Comparison of ENCODE assay signal across 8 mouse cellular contexts in genomic region chr5:106695141-106695540, GRCm38 (mm10). TPM values are rescaled to one million over a fixed set of nuclear protein-coding genes. Genes with fewer than 3 reads are reported as not detected.
DNase-seq lines count a peak whose midpoint lies in the region; ATAC-seq and TF ChIP-seq lines count a peak whose summit lies in the region.

No protein-coding gene starts in this region.

- peak overlapping the region; percentile 84 for H3K4me2 ChIP-seq in lung, embryonic 14.5 days
- H3K4me2 ChIP-seq in embryonic facial prominence, embryonic 13.5 days, result peak overlapping the region; percentile 74
- peak overlapping the region; percentile 83 for H3K4me2 ChIP-seq in intestine, embryonic 16.5 days (ENCODE audit: low read depth, low read length)
- peak overlapping the region; percentile 81 for H3K4me2 ChIP-seq in neural tube, embryonic 13.5 days

- peaks cover 17% of the 10 kb centered on the region for H3K36me3 ChIP-seq in lung, embryonic 14.5 days (ENCODE audit: insufficient read depth)
- peaks cover 17% of the 10 kb centered on the region; the same call in 1 of the 2 replicates for H3K36me3 ChIP-seq in embryonic facial prominence, embryonic 13.5 days
- 0 out of 2 replicates have a peak, but pooled peaks cover 3% of the 10 kb centered on the region for H3K36me3 ChIP-seq in intestine, embryonic 16.5 days (ENCODE audit: control insufficient read depth, insufficient read depth, low read length)
- H3K36me3 ChIP-seq in neural tube, embryonic 13.5 days, result 0 out of 2 replicates have a peak, but pooled peaks cover 3% of the 10 kb centered on the region

- H3K27me3 ChIP-seq in lung, embryonic 14.5 days (ENCODE audit: insufficient read depth, low read length), result no peaks in the 10 kb centered on the region
- no peaks in the 10 kb centered on the region for H3K27me3 ChIP-seq in embryonic facial prominence, embryonic 13.5 days
- H3K27me3 ChIP-seq in intestine, embryonic 16.5 days (replicated peaks; ENCODE audit: control insufficient read depth, insufficient read depth, low read length), result no peaks in the 10 kb centered on the region
- H3K27me3 ChIP-seq in neural tube, embryonic 13.5 days, result no peaks in the 10 kb centered on the region

- 29% methylated on average over 9 of the region's 9 CpGs for whole genome bisulfite sequencing in lung, embryonic 14.5 days
- 38% methylated on average over 9 of the region's 9 CpGs for WGBS in embryonic facial prominence, embryonic 13.5 days
- WGBS in intestine, embryonic 16.5 days, result 31% methylated on average over 9 of the region's 9 CpGs
- 40% methylated on average over 9 of the region's 9 CpGs for WGBS in neural tube, embryonic 13.5 days

- peaks cover 9% of the 10 kb centered on the region for H3K4me1 ChIP-seq in lung, embryonic 14.5 days (ENCODE audit: insufficient read depth)
- H3K4me1 ChIP-seq in embryonic facial prominence, embryonic 13.5 days, result peaks cover 20% of the 10 kb centered on the region; the same call in 1 of the 2 replicates
- H3K4me1 ChIP-seq in intestine, embryonic 16.5 days (ENCODE audit: control insufficient read depth, insufficient read depth, low read length), result peaks cover 7% of the 10 kb centered on the region
- H3K4me1 ChIP-seq in neural tube, embryonic 13.5 days (replicated peaks), result peaks cover 38% of the 10 kb centered on the region

- no peak for ATAC-seq in lung, embryonic 14.5 days (ENCODE audit: insufficient read depth)
- ATAC-seq in embryonic facial prominence, embryonic 13.5 days (ENCODE audit: insufficient number of reproducible peaks, insufficient read depth, low FRiP score, low TSS enrichment, low read depth), result no peak
- no peak for ATAC-seq in intestine, embryonic 16.5 days
- ATAC-seq in neural tube, embryonic 13.5 days (ENCODE audit: low read depth), result no peak

- H3K9me3 ChIP-seq in lung, embryonic 14.5 days (ENCODE audit: low read depth, low read length), result no peaks in the 10 kb centered on the region
- H3K9me3 ChIP-seq in embryonic facial prominence, embryonic 13.5 days, result no peaks in the 10 kb centered on the region
- H3K9me3 ChIP-seq in intestine, embryonic 16.5 days (ENCODE audit: control insufficient read depth, low read length), result no peaks in the 10 kb centered on the region
- no peaks in the 10 kb centered on the region for H3K9me3 ChIP-seq in neural tube, embryonic 13.5 days

- H3K9ac ChIP-seq in lung, embryonic 14.5 days, result peak overlapping the region; percentile 98
- peak overlapping the region; percentile 97 for H3K9ac ChIP-seq in embryonic facial prominence, embryonic 13.5 days
- H3K9ac ChIP-seq in intestine, embryonic 16.5 days (ENCODE audit: low read depth, low read length), result peak overlapping the region; percentile 99
- peak overlapping the region; percentile 97 for H3K9ac ChIP-seq in neural tube, embryonic 13.5 days

- H3K4me3 ChIP-seq in lung, embryonic 14.5 days (ENCODE audit: low read depth, low read length), result peak overlapping the region; percentile 89
- peak overlapping the region; percentile 84 for H3K4me3 ChIP-seq in embryonic facial prominence, embryonic 13.5 days
- H3K4me3 ChIP-seq in intestine, embryonic 16.5 days (ENCODE audit: low read length), result peak overlapping the region; percentile 88
- peak overlapping the region; percentile 80 for H3K4me3 ChIP-seq in neural tube, embryonic 13.5 days

- H3K27ac ChIP-seq in lung, embryonic 14.5 days (ENCODE audit: low read depth), result peak overlapping the region; percentile 100
- peak overlapping the region; percentile 100 for H3K27ac ChIP-seq in embryonic facial prominence, embryonic 13.5 days
- no peak overlapping the region for H3K27ac ChIP-seq in intestine, embryonic 16.5 days (ENCODE audit: low read length)
- H3K27ac ChIP-seq in neural tube, embryonic 13.5 days (replicated peaks), result peak overlapping the region; percentile 100; the same call in 1 of the 2 replicates

- TF ChIP-seq CTCF in lung, embryonic 14.5 days (IDR thresholded peaks at IDR 0.05; ENCODE audit: low read depth), result no peak

- peak; percentile 27 for DNase-seq in lung, embryonic 14.5 days
- DNase-seq in lung, postnatal 4 days, result no peak
- DNase-seq in frontal cortex, adult 2 months (ENCODE audit: extremely low spot score in 1 of 2, low spot score in 1 of 2), result no peak
- DNase-seq in c-Kit-positive CD71-positive TER-119-positive erythroid progenitor cells, embryonic 14.5 days (ENCODE audit: low spot score), result no peak
- no peak for DNase-seq in layer of hippocampus, adult 9-11 months

RNA-seq across cellular contexts. Expression of gene Zfp644, which starts 1.9 kb away (rescaled TPM):
- 89.9 and 93.2 TPM in 2 replicates for polyA plus RNA-seq in lung, embryonic 14.5 days (2014; fragmentation: Nextera tagmentation; extraction: Ambion mirVana)
- polyA plus RNA-seq in embryonic facial prominence, embryonic 13.5 days (2015; fragmentation: Nextera tagmentation; extraction: Ambion mirVana), result 86.3 and 96.1 TPM in 2 replicates
- 35.8 and 36.3 TPM in 2 replicates for polyA plus RNA-seq in intestine, embryonic 16.5 days (2015; fragmentation: Nextera tagmentation; extraction: Ambion mirVana)
- polyA plus RNA-seq in neural tube, embryonic 13.5 days (2015; fragmentation: Nextera tagmentation; extraction: Ambion mirVana), result 67.3 and 73.0 TPM in 2 replicates
- polyA plus RNA-seq in frontal cortex, adult 2 months (2012; rRNA removed), result 38.7 and 41.3 TPM in 2 replicates
